Mouse (Mus musculus) limb, embryonic 15.5 days (tissue): Measurements from ENCODE around the gene Slc25a28. TPM values are rescaled to one million over a fixed set of nuclear protein-coding genes. Genes with fewer than 3 reads are reported as not detected.

Experiments used
- ATAC-seq: fragments of 200-750 bp; cut with Nextera tagmentation; 2 replicates; pipeline ENCODE4 v1.8.0; 2017; ENCODE audit warnings: low read depth, moderate TSS enrichment; ENCODE audit not compliant: insufficient number of reproducible peaks, low FRiP score, low TSS enrichment
- H3K27ac ChIP-seq: fragments of 300-500 bp; sonication (generic); 2 replicates; pipeline ENCODE4 v1.5.1; 2015; ENCODE audit warnings: moderate library complexity, mild to moderate bottlenecking, inconsistent platforms
- H3K27me3 ChIP-seq: fragments of 300-500 bp; sonication (generic); 2 replicates; pipeline ENCODE4 v1.6.1; 2015; ENCODE audit warnings: inconsistent platforms
- H3K36me3 ChIP-seq: fragments of 300-500 bp; sonication (generic); 2 replicates; pipeline ENCODE4 v1.6.1; 2015; ENCODE audit warnings: inconsistent platforms
- H3K4me1 ChIP-seq: fragments of 300-500 bp; sonication (generic); 2 replicates; pipeline ENCODE4 v1.6.1; 2015; ENCODE audit warnings: inconsistent platforms
- H3K4me2 ChIP-seq: fragments of 300-500 bp; sonication (generic); 2 replicates; pipeline ENCODE4 v1.6.1; 2015; ENCODE audit warnings: mild to moderate bottlenecking, inconsistent platforms
- H3K4me3 ChIP-seq: fragments of 300-500 bp; sonication (generic); 2 replicates; pipeline ENCODE4 v1.5.1; 2015; ENCODE audit warnings: mild to moderate bottlenecking, inconsistent platforms
- H3K9ac ChIP-seq: fragments of 300-500 bp; sonication (generic); 2 replicates; pipeline ENCODE4 v1.6.1; 2015; ENCODE audit warnings: inconsistent platforms
- H3K9me3 ChIP-seq: fragments of 300-500 bp; sonication (generic); 2 replicates; pipeline ENCODE4 v1.6.1; 2016; ENCODE audit warnings: inconsistent platforms
- WGBS: fragments of 180-500 bp; shearing (Covaris S2); methylation state at CpG from one replicate; pipeline ENCODE4 v1.1.7; 2015; 5-methylcytosine and 5-hydroxymethylcytosine counted together
- polyA plus RNA-seq: library from polyadenylated mRNA; unstranded; fragments of >200 nt; fragmentation: Nextera tagmentation; extraction: Ambion mirVana; gene quantifications from 2 replicates; pipeline ENCODE4 v1.2.1, GENCODE M21; 2015

Slc25a28 gene
- polyA plus RNA-seq, 1 experiment from 2014 or later: 13.9 TPM

DNA sequence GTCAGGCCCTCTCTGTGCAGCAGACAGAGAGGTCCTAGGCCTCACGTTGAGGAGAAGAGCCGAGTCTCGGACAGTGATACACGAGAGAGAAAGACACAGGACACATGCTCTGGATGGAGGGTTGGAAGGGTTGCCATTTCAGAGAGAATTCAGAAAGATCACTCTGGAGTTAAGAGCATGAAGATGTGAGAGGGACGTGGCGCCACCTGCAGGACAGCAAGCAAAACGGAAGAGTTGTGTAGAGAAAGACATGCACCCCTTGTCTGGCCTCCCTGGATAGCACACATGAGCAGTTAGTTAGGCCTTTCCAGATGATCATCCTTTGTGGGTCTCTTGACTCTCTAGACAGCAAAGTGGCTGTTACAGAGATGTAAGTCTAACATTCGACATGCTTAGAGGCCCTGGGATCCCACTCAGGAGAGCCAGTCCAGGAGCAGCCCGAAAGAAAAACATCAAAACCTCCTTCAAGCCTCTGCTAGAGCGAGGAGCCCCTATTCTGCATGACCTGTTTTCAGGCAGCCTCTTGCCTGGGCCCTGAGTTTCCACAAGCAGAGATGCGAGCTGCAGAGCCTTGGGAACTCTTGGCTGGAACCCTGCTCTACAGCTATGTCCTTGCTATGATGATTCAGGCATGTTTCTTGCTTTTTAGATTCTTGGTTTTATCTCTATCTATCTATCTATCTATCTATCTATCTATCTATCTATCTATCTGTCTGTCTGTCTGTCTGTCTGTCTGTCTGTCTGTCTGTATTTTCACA is 18.8 kb downstream of the Slc25a28 start:
- 43% methylated on average over 11 of the region's 11 CpGs for WGBS
- H3K9ac ChIP-seq: no peak overlapping the region
- no peak overlapping the region for H3K27ac ChIP-seq
- no peaks in the 10 kb centered on the region for H3K36me3 ChIP-seq
- no peak for ATAC-seq
- H3K4me1 ChIP-seq: 0 out of 2 replicates have a peak, but pooled peaks cover 4% of the 10 kb centered on the region
- H3K9me3 ChIP-seq: no peaks in the 10 kb centered on the region
- no peak overlapping the region for H3K4me2 ChIP-seq
- no peak overlapping the region for H3K4me3 ChIP-seq
- H3K27me3 ChIP-seq: peaks cover 25% of the 10 kb centered on the region

DNA sequence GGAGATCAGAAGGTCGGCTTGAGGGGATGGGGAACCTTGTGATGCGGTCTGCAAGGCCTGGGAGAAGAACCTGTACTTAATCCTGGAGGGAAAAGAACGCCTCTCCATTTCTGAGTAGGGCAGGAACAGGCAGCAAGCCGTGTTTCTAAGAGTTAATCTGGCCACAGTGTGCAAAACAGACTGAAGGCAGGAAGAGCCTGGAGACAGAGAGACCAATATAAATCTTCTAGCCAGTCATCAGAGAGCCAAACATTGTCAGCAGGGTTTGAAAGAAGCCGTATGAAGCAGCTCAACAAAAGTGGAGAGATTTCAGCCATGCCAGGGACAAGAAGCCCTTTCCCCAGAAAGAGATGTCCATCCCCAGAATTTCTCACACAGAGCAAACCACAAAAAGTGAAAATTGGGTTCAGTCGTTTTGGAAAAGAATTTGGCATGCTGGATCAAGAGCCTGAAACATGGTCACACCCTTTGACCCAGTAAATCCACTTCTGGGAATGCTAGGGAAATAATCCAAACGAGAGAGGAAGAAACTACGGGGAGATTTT is 23.4 kb downstream of the Slc25a28 start:
- no peaks in the 10 kb centered on the region for H3K36me3 ChIP-seq
- 0 out of 2 replicates have a peak, but pooled peaks cover 4% of the 10 kb centered on the region for H3K4me1 ChIP-seq
- ATAC-seq: no peak
- no peak overlapping the region for H3K4me3 ChIP-seq
- H3K4me2 ChIP-seq: no peak overlapping the region
- H3K27me3 ChIP-seq: peaks cover 26% of the 10 kb centered on the region
- no peak overlapping the region for H3K27ac ChIP-seq
- H3K9ac ChIP-seq: no peak overlapping the region
- no peaks in the 10 kb centered on the region for H3K9me3 ChIP-seq
- WGBS: 42% methylated on average over 8 of the region's 8 CpGs

DNA sequence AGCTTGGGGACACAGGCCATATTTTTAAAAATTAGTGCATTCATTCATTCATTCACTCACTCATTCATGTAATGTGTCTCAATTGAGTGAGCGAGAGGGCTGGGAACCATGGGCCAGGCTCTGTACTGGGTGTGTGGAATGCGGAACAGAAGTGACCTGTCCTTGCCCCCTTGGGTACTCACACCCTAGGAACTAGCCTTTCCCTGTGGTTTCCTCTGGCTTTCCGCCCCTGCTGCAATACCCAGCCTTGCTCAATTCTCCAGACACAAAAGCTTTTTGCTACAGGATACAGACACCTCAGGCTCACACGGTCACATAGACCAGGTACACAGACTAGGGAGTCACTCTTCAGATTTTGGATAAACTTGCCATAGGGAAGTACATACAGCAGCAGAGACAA is 26.3 kb downstream of the Slc25a28 start:
- WGBS: 86% methylated on average over 4 of the region's 4 CpGs
- Histone ChIP-seq H3K36me3 (no peaks in the 10 kb centered on the region), H3K27me3 (0 out of 2 replicates have a peak, but pooled peaks cover 17% of the 10 kb centered on the region), H3K9me3 (no peaks in the 10 kb centered on the region), H3K27ac (no peak overlapping the region), H3K4me1 (no peaks in the 10 kb centered on the region), H3K4me2 (no peak overlapping the region), H3K4me3 (no peak overlapping the region), H3K9ac (no peak overlapping the region)
- no peak for ATAC-seq

DNA sequence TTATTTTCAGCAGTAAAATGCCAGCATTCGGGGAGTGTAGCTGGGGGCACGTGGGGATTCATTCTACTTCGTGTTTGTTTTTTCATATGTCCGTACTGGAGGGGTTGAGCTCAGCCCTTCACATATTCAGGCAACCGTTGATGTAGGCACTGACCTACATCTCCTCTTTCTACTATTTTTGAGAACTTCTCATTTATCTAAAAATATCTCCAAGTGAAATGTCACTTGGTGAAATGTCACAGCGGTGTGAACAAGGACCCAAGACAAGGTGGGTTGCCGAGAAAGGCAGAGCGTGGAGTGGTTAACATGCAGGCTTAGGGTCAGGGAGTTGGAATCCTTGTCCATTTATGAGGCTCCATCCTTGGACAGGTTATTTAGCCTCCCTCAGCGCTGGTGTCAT is 27.4 kb downstream of the Slc25a28 start:
- no peak for ATAC-seq
- H3K27ac ChIP-seq: no peak overlapping the region
- no peak overlapping the region for H3K4me3 ChIP-seq
- H3K36me3 ChIP-seq: no peaks in the 10 kb centered on the region
- no peaks in the 10 kb centered on the region for H3K4me1 ChIP-seq
- 86% methylated on average over 9 of the region's 9 CpGs for WGBS
- H3K27me3 ChIP-seq: 0 out of 2 replicates have a peak, but pooled peaks cover 19% of the 10 kb centered on the region
- no peaks in the 10 kb centered on the region for H3K9me3 ChIP-seq
- H3K9ac ChIP-seq: no peak overlapping the region
- H3K4me2 ChIP-seq: no peak overlapping the region

DNA sequence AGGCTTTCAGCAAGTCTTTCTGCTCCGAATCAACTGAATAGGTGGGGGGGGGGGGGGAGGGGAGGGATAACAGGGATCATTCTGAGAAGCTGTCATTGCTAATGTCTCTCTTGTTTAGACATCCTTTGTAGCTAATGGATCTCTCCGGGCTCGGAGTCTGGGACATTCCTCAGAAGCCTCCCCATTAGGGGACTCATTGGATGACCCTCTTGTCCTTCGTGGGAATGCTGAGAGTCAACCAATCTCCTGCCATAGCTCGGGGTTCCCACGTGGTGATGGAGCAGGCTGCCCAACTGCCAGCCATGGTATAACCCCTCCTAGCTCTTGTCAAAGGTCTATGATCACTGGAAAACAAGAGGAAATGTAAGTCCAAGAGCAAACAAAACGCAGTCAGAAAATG is 27.8 kb downstream of the Slc25a28 start:
- no peaks in the 10 kb centered on the region for H3K36me3 ChIP-seq
- H3K9ac ChIP-seq: no peak overlapping the region
- H3K27ac ChIP-seq: no peak overlapping the region
- H3K27me3 ChIP-seq: peaks cover 15% of the 10 kb centered on the region; the same call in 1 of the 2 replicates
- no peaks in the 10 kb centered on the region for H3K9me3 ChIP-seq
- no peak overlapping the region for H3K4me3 ChIP-seq
- no peak for ATAC-seq
- no peak overlapping the region for H3K4me2 ChIP-seq
- 56% methylated on average over 7 of the region's 7 CpGs for WGBS
- no peaks in the 10 kb centered on the region for H3K4me1 ChIP-seq

DNA sequence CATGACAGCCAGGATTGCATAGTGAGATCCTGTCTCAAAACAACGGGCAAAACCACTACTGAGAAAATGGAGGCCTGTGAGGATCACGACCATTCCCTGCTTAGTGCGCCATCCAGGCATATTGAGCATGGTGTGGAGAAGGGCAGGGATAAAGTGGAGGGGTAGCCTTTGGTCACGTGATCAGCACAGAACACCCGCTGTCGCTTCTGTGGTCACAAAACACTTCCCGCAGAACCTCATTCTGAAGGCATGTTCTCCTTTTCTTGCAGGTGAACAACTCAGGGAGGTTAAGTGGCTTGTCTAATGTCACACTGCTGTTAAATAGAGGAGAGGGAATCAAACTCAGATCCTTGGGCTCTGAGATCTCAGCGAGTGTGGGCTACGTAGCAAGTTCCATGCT is 29.2 kb downstream of the Slc25a28 start:
- Histone ChIP-seq H3K4me2 (no peak overlapping the region), H3K4me1 (no peaks in the 10 kb centered on the region), H3K9me3 (no peaks in the 10 kb centered on the region), H3K27ac (no peak overlapping the region), H3K27me3 (peaks cover 10% of the 10 kb centered on the region; the same call in 1 of the 2 replicates), H3K9ac (no peak overlapping the region), H3K4me3 (no peak overlapping the region), H3K36me3 (no peaks in the 10 kb centered on the region)
- no peak for ATAC-seq
- 88% methylated on average over 9 of the region's 9 CpGs for WGBS

DNA sequence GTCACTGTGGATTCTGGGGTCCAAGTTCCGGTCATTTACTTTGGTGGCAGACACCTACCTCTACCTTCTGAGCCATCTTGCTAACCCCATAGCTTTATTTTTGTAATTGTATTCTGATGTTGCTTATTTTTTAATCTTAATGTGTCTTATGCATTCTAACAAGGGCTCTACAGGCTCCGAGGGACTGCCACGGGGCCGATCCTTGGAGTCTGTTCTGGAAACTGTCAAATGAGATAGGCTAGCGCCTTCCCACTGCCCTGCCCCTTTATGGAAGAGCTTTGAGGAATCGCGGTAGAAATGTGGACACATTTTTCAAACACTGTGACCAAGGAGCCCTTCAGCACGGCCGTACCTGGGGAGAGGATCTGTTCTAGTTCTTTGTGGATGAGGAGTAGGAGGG is 31.8 kb downstream of the Slc25a28 start:
- Histone ChIP-seq H3K4me1 (no peaks in the 10 kb centered on the region), H3K27me3 (peaks cover 7% of the 10 kb centered on the region; the same call in 1 of the 2 replicates), H3K9me3 (no peaks in the 10 kb centered on the region), H3K4me3 (no peak overlapping the region), H3K36me3 (no peaks in the 10 kb centered on the region), H3K9ac (no peak overlapping the region), H3K27ac (no peak overlapping the region), H3K4me2 (no peak overlapping the region)
- ATAC-seq: no peak
- WGBS: 84% methylated on average over 9 of the region's 9 CpGs

- H3K4me1 ChIP-seq: no peaks in the 10 kb centered on the region
- no peak overlapping the region for H3K9ac ChIP-seq
- no peak overlapping the region for H3K27ac ChIP-seq
- H3K4me2 ChIP-seq: no peak overlapping the region
- H3K36me3 ChIP-seq: no peaks in the 10 kb centered on the region
- no peaks in the 10 kb centered on the region for H3K9me3 ChIP-seq
- H3K27me3 ChIP-seq: peaks cover 7% of the 10 kb centered on the region; the same call in 1 of the 2 replicates
- no peak for ATAC-seq
- H3K4me3 ChIP-seq: no peak overlapping the region
- 61% methylated on average over 11 of the region's 11 CpGs for whole genome bisulfite sequencing
These were observed 32.8 kb downstream of the Slc25a28 start for GRCm38 (mm10) chr19:43641833-43642232.

DNA sequence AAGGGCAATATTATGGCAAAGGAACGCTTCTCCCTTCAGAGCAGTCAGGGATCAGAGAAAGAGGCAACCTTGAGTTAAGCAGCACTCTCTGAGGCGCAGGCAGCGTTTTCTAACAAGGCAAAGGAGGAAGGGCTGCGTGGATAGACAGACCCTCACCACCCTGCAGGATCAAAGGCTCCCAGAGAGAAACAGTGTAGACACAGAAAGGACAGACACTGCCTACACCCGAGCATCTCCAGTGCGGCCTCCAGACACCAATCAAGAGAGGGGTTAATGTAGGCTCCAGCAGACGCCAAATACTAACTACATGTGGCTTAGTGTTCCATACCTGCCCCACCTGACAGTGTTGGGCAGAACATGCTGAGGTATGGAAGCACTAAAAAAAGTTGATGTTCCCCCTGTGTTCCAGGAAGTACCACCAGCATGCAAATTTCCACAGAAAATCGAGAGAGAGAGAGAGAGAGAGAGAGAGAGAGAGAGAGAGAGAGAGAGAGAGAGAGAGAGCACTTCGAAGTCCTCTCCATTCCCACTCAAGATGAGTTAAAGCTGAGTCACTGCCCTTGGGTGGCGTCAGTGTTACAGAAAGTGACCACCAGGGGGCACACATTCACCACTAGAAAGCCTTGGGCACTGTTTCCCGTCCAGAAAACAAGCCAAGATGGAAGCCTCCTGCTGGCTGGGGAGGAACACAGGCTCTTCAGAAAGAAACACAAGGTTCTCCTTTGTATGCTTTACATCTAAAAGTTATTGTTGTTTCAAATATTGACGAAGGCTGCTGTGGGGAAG is 44.0 kb downstream of the Slc25a28 start:
- Histone ChIP-seq H3K36me3 (no peaks in the 10 kb centered on the region), H3K4me3 (no peak overlapping the region), H3K4me1 (no peaks in the 10 kb centered on the region), H3K27ac (no peak overlapping the region), H3K27me3 (peaks cover 19% of the 10 kb centered on the region), H3K9ac (no peak overlapping the region), H3K9me3 (no peaks in the 10 kb centered on the region), H3K4me2 (no peak overlapping the region)
- WGBS: 30% methylated on average over 11 of the region's 12 CpGs
- no peak for ATAC-seq

DNA sequence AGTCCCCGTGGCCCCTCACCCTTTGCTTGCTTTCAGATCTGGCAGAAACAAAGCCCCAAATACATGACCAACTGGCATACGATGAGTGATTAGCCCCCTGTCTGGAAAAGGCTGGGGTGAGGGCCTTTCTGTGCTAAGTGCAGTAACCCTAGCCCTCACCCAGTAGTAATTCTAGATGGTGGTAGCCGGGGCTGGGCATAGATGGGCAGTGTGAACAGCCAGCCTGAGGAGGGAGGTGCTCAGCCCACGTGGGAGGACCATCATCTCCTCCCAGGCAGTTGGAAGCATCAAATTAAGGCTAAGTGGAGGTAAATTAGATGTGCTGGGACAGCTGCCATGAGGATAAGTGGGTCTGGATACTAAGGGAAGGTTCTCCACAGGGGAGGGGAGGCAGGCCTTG is 45.6 kb downstream of the Slc25a28 start:
- WGBS: 30% methylated on average over 4 of the region's 4 CpGs
- Histone ChIP-seq H3K36me3 (no peaks in the 10 kb centered on the region), H3K27ac (no peak overlapping the region)

DNA sequence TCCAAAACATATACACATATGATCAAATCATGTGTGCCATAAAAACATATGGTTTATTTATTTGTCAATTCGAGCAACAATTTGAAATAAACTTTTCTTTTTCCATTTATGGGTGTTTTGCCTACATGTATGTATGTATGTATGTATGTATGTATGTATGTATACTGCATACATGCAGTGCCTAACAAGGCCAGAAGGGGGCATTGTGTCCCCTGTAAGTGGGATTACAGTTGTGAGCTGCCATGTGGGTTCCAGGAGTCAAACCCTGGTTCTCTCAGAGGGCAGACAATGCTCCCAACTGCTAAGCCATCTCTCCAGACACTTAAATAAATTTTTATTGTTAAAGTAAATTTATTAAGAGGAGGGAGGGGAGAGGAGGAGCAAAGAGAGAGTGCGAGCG is 47.3 kb downstream of the Slc25a28 start:
- Histone ChIP-seq H3K9me3 (no peaks in the 10 kb centered on the region), H3K9ac (no peak overlapping the region), H3K4me3 (no peak overlapping the region), H3K27ac (no peak overlapping the region), H3K4me1 (no peaks in the 10 kb centered on the region), H3K36me3 (no peaks in the 10 kb centered on the region), H3K4me2 (no peak overlapping the region), H3K27me3 (peaks cover 44% of the 10 kb centered on the region)
- 88% methylated on average over 3 of the region's 3 CpGs for WGBS
- no peak for ATAC-seq

More for the DNA sequence above, 45.6 kb downstream of the Slc25a28 start:
- no peak overlapping the region for H3K4me2 ChIP-seq
- H3K27me3 ChIP-seq: peaks cover 26% of the 10 kb centered on the region
- no peak overlapping the region for H3K9ac ChIP-seq
- H3K4me3 ChIP-seq: no peak overlapping the region
- H3K9me3 ChIP-seq: no peaks in the 10 kb centered on the region
- H3K4me1 ChIP-seq: no peaks in the 10 kb centered on the region
- ATAC-seq: no peak

DNA sequence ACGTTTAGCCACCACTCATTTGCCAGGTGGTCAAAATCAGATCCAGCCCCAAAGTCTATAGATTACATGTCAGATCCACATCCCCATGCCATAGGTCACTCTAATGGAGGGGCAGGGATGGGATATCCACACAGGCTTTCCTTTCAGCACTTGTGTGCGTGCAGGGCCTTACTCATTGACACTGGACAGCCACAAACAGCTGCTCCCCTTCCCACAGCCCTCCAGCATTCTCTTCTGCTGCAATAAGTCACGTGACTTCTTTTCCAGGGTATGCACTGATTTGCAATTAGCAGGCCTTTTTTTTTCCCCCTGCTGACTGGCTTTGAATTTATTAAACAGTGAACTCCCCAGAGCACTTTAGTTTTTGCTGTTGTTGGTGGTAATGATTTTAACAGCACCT is 48.5 kb downstream of the Slc25a28 start:
- H3K9me3 ChIP-seq: no peaks in the 10 kb centered on the region
- H3K9ac ChIP-seq: no peak overlapping the region
- no peak for ATAC-seq
- H3K36me3 ChIP-seq: no peaks in the 10 kb centered on the region
- no peak overlapping the region for H3K27ac ChIP-seq
- H3K4me1 ChIP-seq: no peaks in the 10 kb centered on the region
- no peak overlapping the region for H3K4me2 ChIP-seq
- no peak overlapping the region for H3K4me3 ChIP-seq
- WGBS: 24% methylated on average over 3 of the region's 3 CpGs
- H3K27me3 ChIP-seq: peaks cover 55% of the 10 kb centered on the region
